Mouse (Mus musculus) G1E (cell line): ENCODE data around the gene Pih1d1.

Experiments used
- CTCF ChIP-seq: IDR thresholded peaks from 2 replicates; pipeline ENCODE4 v1.5.1; 2012; ENCODE audit warnings: low read depth, low read length, inconsistent platforms, mixed read lengths
- GATA1 ChIP-seq: IDR thresholded peaks from 2 replicates; pipeline ENCODE4 v1.6.1; 2012; ENCODE audit warnings: borderline replicate concordance, low read length, inconsistent platforms, mixed read lengths
- GATA2 ChIP-seq: IDR thresholded peaks from 2 replicates; pipeline ENCODE4 v1.6.1; 2012; ENCODE audit warnings: low read depth, low read length, inconsistent platforms, borderline replicate concordance
- POLR2AphosphoS5 ChIP-seq: IDR thresholded peaks from 2 replicates; pipeline ENCODE4 v1.6.1; 2012; ENCODE audit warnings: low read depth, low read length, inconsistent platforms; ENCODE audit not compliant: insufficient replicate concordance
- TAL1 ChIP-seq: conservative IDR thresholded peaks from 2 replicates; pipeline ENCODE4 v1.6.1; 2012; ENCODE audit warnings: low read depth, low read length, inconsistent platforms, mixed read lengths

DNA sequence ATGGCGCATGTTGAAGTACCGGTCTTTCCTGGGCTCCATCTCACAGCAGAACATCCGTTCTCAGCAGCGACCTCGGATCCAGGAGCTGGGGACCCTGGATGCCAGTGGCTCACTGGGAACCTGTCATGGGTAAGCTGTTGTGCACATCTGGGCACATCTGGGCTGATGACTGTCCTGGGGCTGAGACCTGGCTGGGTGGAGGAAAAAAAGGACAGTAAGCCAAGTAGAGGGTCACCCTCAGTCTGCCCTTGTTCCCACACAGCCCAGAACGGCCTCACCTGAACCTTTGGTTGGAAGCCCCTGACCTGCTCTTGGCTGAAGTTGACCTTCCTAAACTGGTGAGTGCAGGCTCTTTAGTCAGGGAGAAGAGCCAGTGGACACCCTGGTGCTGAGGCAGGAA lies 4.9 kb downstream of the Pih1d1 start:
- no peak for TF ChIP-seq CTCF
- no peak for TF ChIP-seq GATA1
- TF ChIP-seq TAL1 = no peak
- no peak for TF ChIP-seq POLR2AphosphoS5
- no peak for TF ChIP-seq GATA2
